Mouse (Mus musculus) liver, postnatal 0 days (tissue): ENCODE measurements around the gene Myh9.

Experiments
- CTCF ChIP-seq: sonication (generic); IDR thresholded peaks from 2 replicates; pipeline ENCODE4 v1.5.1; 2016; ENCODE audit warnings: antibody characterized with exemption, low read depth
- EP300 ChIP-seq: IDR thresholded peaks from 2 replicates; pipeline ENCODE4 v1.6.1; 2016; ENCODE audit warnings: antibody characterized with exemption, low read depth, mild to moderate bottlenecking

DNA sequence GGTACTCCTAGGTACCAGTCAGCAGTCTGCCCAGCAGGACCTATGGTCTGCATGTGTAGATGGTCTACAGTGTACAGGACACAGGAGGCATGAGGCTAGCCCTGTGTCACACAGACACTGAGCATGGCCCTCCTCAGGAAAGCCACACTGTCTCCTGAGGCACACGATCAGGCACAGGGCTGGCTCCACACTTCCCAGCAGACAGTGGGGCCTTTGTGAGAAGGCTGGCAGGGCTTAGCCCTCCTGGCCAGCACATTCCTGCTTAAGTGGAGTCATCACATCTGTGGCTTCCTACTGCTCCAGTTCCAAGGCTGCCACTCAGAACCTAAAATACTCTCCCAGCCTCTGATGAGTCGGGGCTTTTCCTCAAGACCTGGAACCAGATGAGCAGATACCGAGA, 38.2 kb downstream of the Myh9 start:
- TF ChIP-seq CTCF (no peak), EP300 (no peak)
